Mouse (Mus musculus) intestine, embryonic 14.5 days (tissue): ENCODE measurements at regions not wholly inside any gene's neighbourhood (a gene's known extent, or its start where the extent isn't known, plus 50 kb on each side); places are given as distances from the start of the nearest gene placed in this dataset.

Experiments
- ATAC-seq: fragments of 200-750 bp; cut with Nextera tagmentation; replicated peaks from 2 replicates; pipeline ENCODE4 v1.8.0; 2017; ENCODE audit warnings: low read depth, moderate number of reproducible peaks, moderate TSS enrichment, moderate library complexity; ENCODE audit not compliant: low FRiP score, low TSS enrichment
- DNase-seq: peaks from one replicate; pipeline ENCODE4 v3.0.0-alpha.2; 2018; ENCODE audit warnings: low spot score
- H3K27ac ChIP-seq: fragments of 300-500 bp; sonication (generic); 2 replicates; pipeline ENCODE4 v1.5.1; 2014; ENCODE audit warnings: low read depth, mild to moderate bottlenecking, control low read depth
- H3K27me3 ChIP-seq: fragments of 300-500 bp; sonication (generic); replicated peaks from 2 replicates; pipeline ENCODE4 v1.6.1; 2014; ENCODE audit warnings: low read length, control low read depth; ENCODE audit not compliant: control insufficient read depth, insufficient read depth
- H3K36me3 ChIP-seq: fragments of 300-500 bp; sonication (generic); 2 replicates; pipeline ENCODE4 v1.6.1; 2014; ENCODE audit warnings: low read length, control low read depth; ENCODE audit not compliant: control insufficient read depth, insufficient read depth
- H3K4me1 ChIP-seq: fragments of 300-500 bp; sonication (generic); replicated peaks from 2 replicates; pipeline ENCODE4 v1.6.1; 2014; ENCODE audit warnings: low read length, control low read depth, mixed read lengths; ENCODE audit not compliant: control insufficient read depth, insufficient read depth
- H3K4me2 ChIP-seq: fragments of 300-500 bp; sonication (generic); 2 replicates; pipeline ENCODE4 v1.6.1; 2014; ENCODE audit warnings: low read length
- H3K4me3 ChIP-seq: fragments of 300-500 bp; sonication (generic); 2 replicates; pipeline ENCODE4 v1.5.1; 2014; ENCODE audit warnings: low read depth, low read length, control low read depth, mixed read lengths
- H3K9ac ChIP-seq: fragments of 300-500 bp; sonication (generic); 2 replicates; pipeline ENCODE4 v1.6.1; 2014; ENCODE audit warnings: mild to moderate bottlenecking, low read length
- H3K9me3 ChIP-seq: fragments of 300-500 bp; sonication (generic); 2 replicates; pipeline ENCODE4 v1.6.1; 2016; ENCODE audit warnings: low read length, control low read depth; ENCODE audit not compliant: control insufficient read depth
- WGBS: fragments of 180-500 bp; shearing (Covaris S2); extraction: QIAGEN DNeasy Blood & Tissue Kit; methylation state at CpG from one replicate; pipeline ENCODE4 v1.1.7; 2014; 5-methylcytosine and 5-hydroxymethylcytosine counted together

- WGBS, result 23% methylated on average over 1 of the region's 1 CpGs
- Histone ChIP-seq H3K9ac (no peak overlapping the region), H3K4me3 (no peak overlapping the region), H3K36me3 (no peaks in the 10 kb centered on the region), H3K27ac (no peak overlapping the region), H3K4me1 (0 out of 2 replicates have a peak, but pooled peaks cover 5% of the 10 kb centered on the region), H3K27me3 (no peaks in the 10 kb centered on the region), H3K9me3 (no peaks in the 10 kb centered on the region), H3K4me2 (no peak overlapping the region)
- DNase-seq (no peak), ATAC-seq (no peak)
Measured at GRCm38 (mm10) chr8:103932681-103933080, 168.7 kb upstream of the Cdh5 start.

GRCm38 (mm10) chr8:103936491-103936890 is 164.9 kb upstream of the Cdh5 start:
- Histone ChIP-seq H3K4me3 (no peak overlapping the region), H3K27me3 (no peaks in the 10 kb centered on the region), H3K9me3 (peaks cover 3% of the 10 kb centered on the region; the same call in 1 of the 2 replicates), H3K27ac (no peak overlapping the region), H3K4me1 (0 out of 2 replicates have a peak, but pooled peaks cover 5% of the 10 kb centered on the region), H3K9ac (no peak overlapping the region), H3K4me2 (no peak overlapping the region), H3K36me3 (no peaks in the 10 kb centered on the region)
- 43% methylated on average over 3 of the region's 3 CpGs for WGBS
- DNase-seq, result no peak
- no peak for ATAC-seq

- Histone ChIP-seq H3K9me3 (peaks cover 5% of the 10 kb centered on the region; the same call in 1 of the 2 replicates), H3K4me1 (no peaks in the 10 kb centered on the region), H3K27me3 (no peaks in the 10 kb centered on the region), H3K36me3 (no peaks in the 10 kb centered on the region), H3K27ac (no peak overlapping the region), H3K9ac (no peak overlapping the region), H3K4me3 (no peak overlapping the region), H3K4me2 (no peak overlapping the region)
- WGBS, result 48% methylated on average over 11 of the region's 11 CpGs
- DNase-seq, result no peak
- ATAC-seq, result no peak
Measured at GRCm38 (mm10) chr8:103938283-103939230, 162.9 kb upstream of the Cdh5 start.

DNA sequence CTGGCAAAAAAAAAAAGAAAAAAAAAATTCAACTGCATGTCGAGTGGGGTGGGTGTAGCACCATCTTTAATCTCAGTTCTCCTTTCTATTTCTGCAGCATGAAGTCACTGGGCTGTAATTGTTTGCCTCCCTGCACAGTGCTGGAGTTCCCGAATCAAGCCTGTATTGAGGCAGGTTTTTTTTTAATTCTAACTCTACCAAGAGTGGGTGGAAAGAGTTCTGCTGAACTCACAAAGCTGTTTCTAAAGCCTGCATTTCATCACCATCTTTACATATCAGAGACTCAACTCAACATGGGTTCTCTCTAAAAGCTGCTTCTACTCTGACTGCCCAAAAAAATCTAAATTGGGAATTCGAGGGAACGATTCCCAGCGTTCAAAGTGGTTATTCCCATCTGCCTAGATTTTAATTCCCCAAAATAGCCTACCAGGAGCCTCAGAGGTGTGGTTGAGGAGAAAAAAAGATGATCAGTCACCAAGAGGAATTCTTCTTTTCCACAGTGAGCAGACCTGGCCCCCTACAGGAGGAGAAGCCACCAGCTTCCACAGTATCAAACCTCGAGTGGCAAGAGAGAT is 160.4 kb upstream of the Cdh5 start:
- Histone ChIP-seq H3K36me3 (no peaks in the 10 kb centered on the region), H3K9me3 (peaks cover 5% of the 10 kb centered on the region; the same call in 1 of the 2 replicates), H3K4me1 (no peaks in the 10 kb centered on the region), H3K27ac (no peak overlapping the region), H3K9ac (no peak overlapping the region), H3K4me3 (no peak overlapping the region), H3K27me3 (no peaks in the 10 kb centered on the region), H3K4me2 (no peak overlapping the region)
- whole genome bisulfite sequencing, result 94% methylated on average over 6 of the region's 6 CpGs
- ATAC-seq, result no peak
- no peak for DNase-seq

- no peaks in the 10 kb centered on the region; the same call in 1 of the 2 replicates for H3K4me1 ChIP-seq
- DNase-seq, result peak; percentile 47
- no peak for ATAC-seq
- 78% methylated on average over 5 of the region's 5 CpGs for WGBS
- H3K36me3 ChIP-seq, result no peaks in the 10 kb centered on the region
- H3K27me3 ChIP-seq, result no peaks in the 10 kb centered on the region
- H3K27ac ChIP-seq, result no peak overlapping the region
- H3K4me2 ChIP-seq, result no peak overlapping the region
- H3K9me3 ChIP-seq, result no peaks in the 10 kb centered on the region
- no peak overlapping the region for H3K4me3 ChIP-seq
- no peak overlapping the region for H3K9ac ChIP-seq
Measured at GRCm38 (mm10) chr8:103948474-103948873, 153.0 kb upstream of the Cdh5 start.

DNA sequence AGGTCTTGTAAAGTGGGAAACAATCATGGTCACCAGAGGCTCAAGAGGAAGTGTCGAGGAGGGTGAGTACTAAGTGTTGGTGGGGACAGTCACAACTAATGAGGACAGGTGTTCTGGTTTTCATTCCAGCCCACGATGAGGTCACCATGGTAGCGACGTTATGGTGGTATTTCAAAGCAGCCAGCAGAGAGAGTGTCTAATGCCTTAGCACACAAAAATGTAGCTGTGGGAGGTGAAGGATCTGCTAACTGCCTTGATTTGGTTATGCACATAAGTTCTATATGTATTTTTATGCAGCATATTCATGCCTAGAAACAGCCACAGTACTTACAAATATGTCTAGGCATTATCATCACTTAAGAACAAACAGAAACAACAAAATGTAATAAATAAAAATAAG is 151.0 kb upstream of the Cdh5 start:
- ATAC-seq (no peak), DNase-seq (peak; percentile 49)
- 55% methylated on average over 4 of the region's 4 CpGs for WGBS
- no peak overlapping the region for H3K27ac ChIP-seq
- no peaks in the 10 kb centered on the region for H3K9me3 ChIP-seq
- no peaks in the 10 kb centered on the region; the same call in 1 of the 2 replicates for H3K4me1 ChIP-seq
- H3K4me2 ChIP-seq, result no peak overlapping the region
- H3K9ac ChIP-seq, result no peak overlapping the region
- H3K4me3 ChIP-seq, result no peak overlapping the region
- no peaks in the 10 kb centered on the region for H3K27me3 ChIP-seq
- H3K36me3 ChIP-seq, result no peaks in the 10 kb centered on the region

DNA sequence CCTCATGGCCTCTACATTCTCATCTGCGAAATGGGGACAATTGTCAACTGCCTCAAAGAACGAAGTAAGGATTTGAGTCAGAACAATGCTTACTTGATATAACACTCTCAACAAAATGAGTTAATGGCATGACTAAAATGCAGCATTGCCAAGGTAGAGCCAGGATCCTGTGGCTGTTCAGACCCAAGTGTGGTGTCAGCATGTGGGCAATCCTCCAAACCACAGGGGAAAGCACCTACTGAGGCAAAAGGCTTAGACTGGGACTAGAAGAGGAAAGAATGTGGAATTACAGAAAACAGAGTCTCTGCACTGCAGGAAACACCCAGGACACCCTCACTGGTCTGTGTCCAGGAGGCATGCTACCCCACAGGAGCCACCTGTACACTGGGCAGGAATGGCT is 147.8 kb upstream of the Cdh5 start:
- no peaks in the 10 kb centered on the region for H3K9me3 ChIP-seq
- no peak overlapping the region for H3K9ac ChIP-seq
- H3K4me2 ChIP-seq, result no peak overlapping the region
- no peak for DNase-seq
- H3K4me1 ChIP-seq, result no peaks in the 10 kb centered on the region; the same call in none of the 2 replicates
- H3K27me3 ChIP-seq, result no peaks in the 10 kb centered on the region
- 96% methylated on average over 2 of the region's 2 CpGs for WGBS
- no peak overlapping the region for H3K27ac ChIP-seq
- ATAC-seq, result no peak
- no peak overlapping the region for H3K4me3 ChIP-seq
- no peaks in the 10 kb centered on the region for H3K36me3 ChIP-seq

DNA sequence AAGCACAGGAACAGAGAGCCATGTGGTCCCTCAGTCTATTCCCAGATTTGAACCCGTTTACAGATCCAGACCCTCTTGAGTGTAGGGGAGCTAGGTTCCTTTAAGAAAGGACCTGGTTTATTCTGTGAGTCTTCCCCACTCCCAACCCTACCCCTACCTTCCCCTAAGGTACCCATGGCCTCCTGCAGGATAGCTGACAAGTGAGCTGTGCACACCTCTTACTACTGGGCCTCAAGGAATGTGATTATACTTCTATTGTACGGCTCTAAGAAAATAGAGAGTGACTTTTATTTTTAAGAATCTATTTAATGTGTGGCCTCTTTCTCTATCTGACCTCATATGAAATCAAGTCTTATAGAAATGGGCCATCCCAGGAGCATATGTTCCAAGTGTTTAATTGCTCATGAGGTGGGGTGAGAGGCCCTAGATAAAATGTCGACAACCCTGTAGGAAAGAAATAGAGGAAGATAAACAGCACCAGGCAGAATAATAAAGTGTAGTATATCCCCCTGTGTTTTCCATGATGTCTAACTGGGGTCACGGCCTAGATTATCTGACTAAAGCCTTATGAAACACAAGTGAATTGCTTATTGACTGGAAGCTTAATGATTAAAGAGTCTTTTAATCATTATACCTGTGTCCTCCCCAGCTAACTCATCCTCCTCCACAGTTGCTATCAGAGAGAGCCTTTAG is 145.7 kb upstream of the Cdh5 start:
- no peak overlapping the region for H3K9ac ChIP-seq
- WGBS, result 71% methylated on average over 4 of the region's 4 CpGs
- H3K4me1 ChIP-seq, result no peaks in the 10 kb centered on the region; the same call in 1 of the 2 replicates
- ATAC-seq (peak; percentile 74), DNase-seq (no peak)
- H3K27ac ChIP-seq, result no peak overlapping the region
- H3K36me3 ChIP-seq, result no peaks in the 10 kb centered on the region
- no peaks in the 10 kb centered on the region for H3K9me3 ChIP-seq
- no peaks in the 10 kb centered on the region for H3K27me3 ChIP-seq
- H3K4me3 ChIP-seq, result no peak overlapping the region
- no peak overlapping the region for H3K4me2 ChIP-seq
